Mouse (Mus musculus) ES-E14 (cell line): Measurements from ENCODE around the gene Ddc.

Experiments used
- HCFC1 ChIP-seq: IDR thresholded peaks from 2 replicates; pipeline ENCODE4 v1.6.1; 2012; ENCODE audit warnings: low read length, inconsistent platforms, borderline replicate concordance; ENCODE audit not compliant: insufficient read depth
- MAFK ChIP-seq: IDR thresholded peaks from 2 replicates; pipeline ENCODE4 v1.6.1; 2014; ENCODE audit warnings: mild to moderate bottlenecking, low read depth, low read length, inconsistent platforms; ENCODE audit not compliant: insufficient read depth

GRCm38 (mm10) chr11:11849513-11850311 lies 48.2 kb downstream of the Ddc start:
- TF ChIP-seq MAFK (no peak), HCFC1 (no peak)
